18 mouse cellular contexts compared by ENCODE assay signal in the genomic region with DNA sequence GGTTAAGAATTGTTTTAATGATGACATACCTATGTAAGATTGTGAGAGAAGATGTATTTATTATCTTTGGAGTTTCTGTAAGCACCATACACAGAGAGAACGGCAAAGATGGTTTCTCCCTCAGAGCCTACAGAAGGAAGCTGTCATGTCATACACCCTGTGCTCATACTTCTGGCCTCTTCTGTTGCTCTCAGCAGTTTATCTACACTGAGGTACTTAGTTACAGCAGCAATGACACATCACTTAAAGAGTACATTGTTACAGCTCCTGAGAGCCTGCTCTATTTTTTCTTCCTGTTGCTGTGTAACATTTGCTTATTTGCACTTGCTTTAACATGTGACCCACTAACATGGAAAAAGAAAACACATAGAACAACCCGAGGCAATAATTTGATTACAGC. TPM values are rescaled to one million over a fixed set of nuclear protein-coding genes. Genes with fewer than 3 reads are reported as not detected.
"Had no signal": no experiment of that assay in that cellular context is flagged by ENCODE, and none has a peak within 500 bp of the region (broad histone marks: within the 10 kb centered on the region; RNA-seq: fewer than 3 reads in every experiment).

No protein-coding gene starts in this region.

- DNase-seq: lung, adult 2 months; lung, postnatal 14 days; lung, postnatal 36 days; right cerebral cortex, postnatal 14 days; thymus, adult 2 months; thymus, postnatal 25 days; thymus, postnatal 4 days had no signal

- H3K36me3 ChIP-seq: midbrain, embryonic 13.5 days; midbrain, embryonic 15.5 days; stomach, embryonic 15.5 days had no signal

- H3K4me2 ChIP-seq: lung, embryonic 15.5 days; midbrain, embryonic 11.5 days; midbrain, embryonic 13.5 days; midbrain, embryonic 15.5 days; neural tube, embryonic 12.5 days; stomach, embryonic 15.5 days had no signal

- H3K27me3 ChIP-seq: lung, embryonic 15.5 days; midbrain, embryonic 13.5 days; midbrain, embryonic 15.5 days; neural tube, embryonic 12.5 days; stomach, embryonic 15.5 days had no signal

- H3K4me1 ChIP-seq: lung, embryonic 15.5 days; megakaryocyte, embryonic 14.5 days; midbrain, embryonic 13.5 days; midbrain, embryonic 15.5 days; neural tube, embryonic 12.5 days; stomach, embryonic 15.5 days had no signal

- H3K9me3 ChIP-seq: lung, embryonic 15.5 days; midbrain, embryonic 13.5 days; midbrain, embryonic 15.5 days; neural tube, embryonic 12.5 days; stomach, embryonic 15.5 days had no signal

- H3K4me3 ChIP-seq: lung, embryonic 15.5 days; megakaryocyte, embryonic 14.5 days; midbrain, embryonic 13.5 days; midbrain, embryonic 15.5 days; neural tube, embryonic 12.5 days; stomach, embryonic 15.5 days had no signal

- H3K27ac ChIP-seq: lung, embryonic 15.5 days; macrophage; midbrain, embryonic 13.5 days; midbrain, embryonic 15.5 days; neural tube, embryonic 12.5 days; stomach, embryonic 15.5 days; stomach, postnatal 0 days had no signal

- ATAC-seq: lung, postnatal 0 days; midbrain, embryonic 13.5 days; midbrain, embryonic 15.5 days had no signal

- H3K9ac ChIP-seq: lung, embryonic 15.5 days; midbrain, embryonic 13.5 days; midbrain, embryonic 15.5 days; neural tube, embryonic 12.5 days; stomach, embryonic 15.5 days had no signal

RNA-seq across cellular contexts. Expression of gene Calhm6, which starts 39.2 kb away (rescaled TPM):
- polyA plus RNA-seq: testis, adult 2 months had no signal
